Mouse (Mus musculus) mouse trophoblast stem cell (cell line): ENCODE data around the gene Spata33.
"Not testable (repeated sequence)": the region's sequence is repeated elsewhere in the genome, so short reads cannot be mapped to it uniquely, and the experiment has no call there.

Experiments used
- in situ Hi-C, 2 experiments: fragments of 300-500 bp; cut with MseI, MboI; formaldehyde crosslinking; loops; 2 replicates in 1 of 2; 3 replicates in 1 of 2; pipeline ENCODE4 v1.15.1; 2025

Spata33 gene

GRCm38 (mm10) chr8:123231742-123232141 lies 19.1 kb downstream of the Spata33 start:
- in situ Hi-C loops = no loop called here

GRCm38 (mm10) chr8:123232553-123232952 lies 19.9 kb downstream of the Spata33 start:
- in situ Hi-C loops = no loop called here

- in situ Hi-C loops = no loop called here
Measured at GRCm38 (mm10) chr8:123233300-123233699, 20.7 kb downstream of the Spata33 start.

- in situ Hi-C loops = no loop called here
Measured at GRCm38 (mm10) chr8:123233760-123234159, 21.1 kb downstream of the Spata33 start.

- in situ Hi-C loops = no loop called here
Measured at GRCm38 (mm10) chr8:123234918-123235519, 22.4 kb downstream of the Spata33 start.

GRCm38 (mm10) chr8:123235520-123236497 lies 23.2 kb downstream of the Spata33 start, which contains the start of gene Spata2l:
Gene Spata2l (minus strand): TSS chr8:123236233.
- in situ Hi-C loops = no loop called here

- in situ Hi-C loops = no loop called here
Measured at GRCm38 (mm10) chr8:123239398-123239797, 26.8 kb downstream of the Spata33 start.

GRCm38 (mm10) chr8:123242107-123242923 lies 29.7 kb downstream of the Spata33 start:
- in situ Hi-C loops = no loop called here

GRCm38 (mm10) chr8:123243053-123243452 lies 30.4 kb downstream of the Spata33 start:
- in situ Hi-C loops = no loop called here

- in situ Hi-C loops = no loop called here
Measured at GRCm38 (mm10) chr8:123244382-123244781, 31.8 kb downstream of the Spata33 start.

GRCm38 (mm10) chr8:123245543-123245942 lies 32.9 kb downstream of the Spata33 start:
- in situ Hi-C loops = no loop called here

- in situ Hi-C loops = no loop called here
Measured at GRCm38 (mm10) chr8:123247748-123248147, 35.1 kb downstream of the Spata33 start.

GRCm38 (mm10) chr8:123248596-123248995 lies 36.0 kb downstream of the Spata33 start:
- in situ Hi-C loops = no loop called here

GRCm38 (mm10) chr8:123250940-123251339 lies 38.3 kb downstream of the Spata33 start:
- in situ Hi-C loops = no loop called here

GRCm38 (mm10) chr8:123252925-123253324 lies 40.3 kb downstream of the Spata33 start:
- in situ Hi-C loops = no loop called here

GRCm38 (mm10) chr8:123253451-123254098 lies 40.9 kb downstream of the Spata33 start:
- in situ Hi-C loops = no loop called here

- in situ Hi-C loops = no loop called here
Measured at GRCm38 (mm10) chr8:123254099-123254885, 41.7 kb downstream of the Spata33 start, which contains the start of the genes Zfp276 and Vps9d1. Gene Zfp276 (plus strand): TSS chr8:123254195. Gene Vps9d1 (minus strand): TSS chr8:123254348.

- in situ Hi-C loops = no loop called here
Measured at GRCm38 (mm10) chr8:123255170-123255569, 42.5 kb downstream of the Spata33 start.

GRCm38 (mm10) chr8:123257114-123257513 lies 44.5 kb downstream of the Spata33 start:
- in situ Hi-C loops = no loop called here

GRCm38 (mm10) chr8:123257593-123257992 lies 45.0 kb downstream of the Spata33 start:
- in situ Hi-C loops = not testable (repeated sequence)
